Mouse (Mus musculus) retina, embryonic 14.5 days (tissue): Measurements from ENCODE around the gene Fbxw25.
"Not testable (repeated sequence)": the region's sequence is repeated elsewhere in the genome, so short reads cannot be mapped to it uniquely, and the experiment has no call there.

Source experiments
- DNase-seq: peaks from one replicate; pipeline ENCODE4 v3.0.0-alpha.2; 2015; ENCODE audit warnings: low spot score

Gene Fbxw25

DNA sequence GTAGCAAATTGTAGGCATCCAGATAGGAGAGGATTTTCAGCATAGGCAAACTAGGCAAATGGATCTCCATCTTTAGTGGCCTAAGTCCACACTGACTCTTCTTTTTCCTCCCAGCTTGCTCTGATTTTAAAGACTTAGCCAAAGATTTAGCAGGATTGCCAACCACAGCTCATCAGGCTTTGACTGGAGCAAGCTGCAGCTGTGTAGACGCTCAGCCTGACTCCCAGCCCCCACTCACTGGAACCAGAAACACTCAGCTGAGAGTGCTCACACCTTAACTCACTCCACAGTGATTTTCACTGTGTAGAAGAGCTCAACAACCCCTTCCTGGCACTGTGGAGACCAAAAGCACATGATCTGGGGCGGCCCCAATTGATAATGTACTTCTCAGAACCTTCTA, at the start of gene Fbxw25:
Fbxw25 (minus strand) TSS at position 101 of the 400 bp plus-strand sequence.
- DNase-seq, result not testable (repeated sequence)

DNA sequence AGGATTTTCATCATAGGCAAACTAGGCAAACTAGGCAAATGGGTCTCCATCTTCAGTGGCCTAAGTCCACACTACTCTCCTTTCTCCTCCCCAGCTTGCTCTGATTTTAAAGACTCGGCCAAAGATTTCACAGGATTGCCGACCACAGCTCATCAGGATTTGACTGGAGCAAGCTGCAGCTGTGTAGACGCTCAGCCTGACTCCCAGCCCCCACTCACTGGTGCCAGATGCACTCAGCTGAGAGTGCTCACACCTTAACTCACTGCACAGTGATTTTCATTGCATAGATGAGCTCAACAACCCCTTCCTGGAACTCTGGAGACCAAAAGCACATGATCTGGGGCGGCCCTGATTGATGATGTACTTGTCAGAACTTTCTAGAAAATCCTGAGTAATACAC, 38.1 kb upstream of the Fbxw25 start, which contains the start of gene Fbxw18:
Fbxw18 (minus strand) TSS at position 101 of the 400 bp plus-strand sequence.
- DNase-seq, result not testable (repeated sequence)

DNA sequence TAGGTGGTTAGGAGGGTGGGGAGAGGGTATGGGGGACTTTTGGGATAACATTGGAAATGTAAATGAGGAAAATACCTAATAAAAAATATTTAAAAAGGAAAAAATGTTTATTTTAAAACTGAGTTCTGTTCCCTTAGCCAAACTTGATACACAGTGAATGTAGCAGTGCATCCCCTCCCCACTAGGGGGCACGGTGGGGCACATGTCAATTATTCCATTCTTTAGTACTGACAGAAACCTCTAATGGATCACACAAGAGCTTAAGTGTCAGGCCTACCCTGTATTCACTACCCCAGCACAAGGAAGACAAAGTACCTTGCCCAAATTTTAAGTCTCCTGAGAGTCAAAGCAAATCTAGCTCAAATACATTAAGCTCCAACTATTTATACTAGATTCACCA, 20.8 kb upstream of the Fbxw25 start:
- DNase-seq, result peak; percentile 65

DNA sequence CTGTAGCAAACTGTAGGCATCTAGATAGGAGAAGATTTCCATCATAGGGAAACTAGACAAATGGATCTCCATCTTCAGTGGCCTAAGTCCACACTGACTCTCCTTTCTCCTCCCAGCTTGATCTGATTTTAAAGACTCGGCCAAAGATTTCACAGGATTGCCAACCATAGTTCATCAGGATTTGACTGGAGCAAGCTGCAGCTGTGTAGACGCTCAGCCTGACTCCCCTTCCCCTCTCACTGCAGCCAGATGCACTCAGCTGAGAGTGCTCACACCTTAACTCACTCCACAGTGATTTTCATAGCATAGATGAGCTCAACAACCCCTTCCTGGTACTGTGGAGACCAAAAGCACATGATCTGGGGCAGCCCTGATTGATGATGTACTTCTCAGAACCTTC, 38.5 kb downstream of the Fbxw25 start, which contains the start of gene Fbxw24:
Fbxw24 (minus strand) TSS at position 101 of the 400 bp plus-strand sequence.
- not testable (repeated sequence) for DNase-seq

DNA sequence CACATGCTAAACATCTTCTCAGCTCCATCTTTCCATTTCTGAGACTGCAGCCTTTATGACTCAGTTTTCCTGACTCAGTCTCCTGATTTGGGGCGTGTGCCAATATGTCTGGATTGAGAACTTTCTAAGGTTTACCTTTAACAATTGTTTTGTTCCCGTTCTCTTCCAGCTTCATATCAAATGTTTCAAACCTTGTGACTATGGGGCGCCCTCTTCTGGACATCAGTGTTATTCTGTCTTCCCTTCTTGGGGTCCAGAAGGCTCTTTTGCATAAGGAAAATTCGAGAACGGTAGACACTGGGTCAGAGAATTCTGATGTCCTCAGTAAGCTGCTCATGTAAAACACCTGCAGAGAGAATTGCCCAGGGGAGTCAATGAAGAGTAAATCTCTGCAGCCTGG, 57.6 kb downstream of the Fbxw25 start:
- peak; percentile 66 for DNase-seq

DNA sequence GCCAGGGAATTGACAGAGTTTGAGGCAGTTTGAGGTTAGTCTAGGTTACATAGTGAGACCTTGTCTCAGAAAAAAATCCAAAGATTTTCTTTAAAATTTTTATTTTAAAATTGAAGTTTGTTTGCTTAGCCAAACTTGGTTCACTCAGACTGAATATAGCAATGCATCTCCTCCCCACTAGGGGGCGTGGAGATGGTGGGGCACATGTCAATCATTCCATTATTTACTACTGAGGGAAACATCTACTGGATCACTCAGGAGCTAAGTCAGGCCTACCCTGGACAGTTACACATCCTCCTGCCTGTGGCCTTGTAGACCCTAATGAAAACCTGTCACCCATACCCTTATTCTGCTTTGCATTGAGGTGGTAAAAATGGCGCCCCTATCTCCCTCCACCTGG, 62.3 kb downstream of the Fbxw25 start:
- not testable (repeated sequence) for DNase-seq

DNA sequence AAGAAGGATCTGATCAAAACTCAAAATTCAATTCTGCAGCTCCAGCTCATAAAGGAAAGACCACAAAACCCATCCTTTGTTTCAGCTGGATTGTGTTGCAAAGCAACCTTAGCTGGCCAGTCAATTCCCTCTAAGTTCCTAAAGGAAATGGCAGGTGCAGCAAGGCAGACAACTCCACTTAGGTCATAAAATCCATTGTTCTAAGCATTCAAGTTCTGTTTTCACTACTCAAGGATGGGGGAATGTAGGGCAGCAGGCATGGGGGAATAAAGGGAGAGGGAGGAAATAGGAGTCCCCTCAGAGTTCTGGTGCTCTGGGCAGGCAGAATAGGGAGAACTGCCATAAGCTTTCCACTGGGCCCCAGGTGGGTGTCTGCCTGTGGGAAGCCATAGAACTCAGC, 67.2 kb downstream of the Fbxw25 start:
- DNase-seq, result no peak
